Mouse (Mus musculus): Measurements from ENCODE around the gene Cbs.
"Not testable (repeated sequence)": the region's sequence is repeated elsewhere in the genome, so short reads cannot be mapped to it uniquely, and the experiment has no call there.

Cbs gene

DNA sequence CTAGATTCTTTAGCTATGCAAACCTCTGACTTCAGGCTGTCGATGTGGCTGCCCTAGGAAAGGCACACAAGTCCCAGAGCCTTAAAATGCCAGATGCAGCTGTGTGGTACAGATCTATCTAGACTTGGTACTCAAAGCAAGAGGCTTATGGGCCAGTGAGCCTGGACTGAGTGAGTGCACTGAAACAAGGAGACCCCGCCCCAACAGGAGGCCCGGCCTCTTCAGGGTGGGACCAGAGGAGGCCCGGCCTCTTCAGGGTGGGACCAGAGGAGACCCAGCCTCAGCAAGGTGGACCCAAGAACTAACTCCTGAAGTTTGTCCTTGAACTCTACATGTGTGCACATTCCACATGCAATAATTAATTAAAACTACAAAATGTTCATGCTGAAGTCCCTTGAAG lies 5.9 kb upstream of the Cbs start:
- DNase-seq: no peak

DNA sequence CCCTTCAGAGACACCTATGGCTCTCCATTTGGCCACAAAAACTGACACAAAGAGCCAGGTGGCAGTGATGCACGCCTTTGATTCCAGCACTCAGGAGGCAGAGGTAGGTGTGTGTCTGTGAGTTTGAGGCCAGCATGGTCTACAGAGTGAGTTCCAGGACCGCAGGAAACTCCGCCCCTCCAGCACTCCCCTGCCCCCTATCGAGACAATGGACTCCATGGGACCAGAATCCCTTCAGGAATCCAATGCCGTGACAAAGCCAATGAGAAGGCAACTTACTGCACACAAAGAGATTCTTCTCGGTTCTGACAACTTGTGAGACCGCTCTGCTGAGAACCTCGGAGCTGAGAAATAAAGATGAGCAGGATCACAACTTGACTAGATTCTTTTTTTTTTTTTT lies 5.3 kb upstream of the Cbs start:
- no peak for DNase-seq

DNA sequence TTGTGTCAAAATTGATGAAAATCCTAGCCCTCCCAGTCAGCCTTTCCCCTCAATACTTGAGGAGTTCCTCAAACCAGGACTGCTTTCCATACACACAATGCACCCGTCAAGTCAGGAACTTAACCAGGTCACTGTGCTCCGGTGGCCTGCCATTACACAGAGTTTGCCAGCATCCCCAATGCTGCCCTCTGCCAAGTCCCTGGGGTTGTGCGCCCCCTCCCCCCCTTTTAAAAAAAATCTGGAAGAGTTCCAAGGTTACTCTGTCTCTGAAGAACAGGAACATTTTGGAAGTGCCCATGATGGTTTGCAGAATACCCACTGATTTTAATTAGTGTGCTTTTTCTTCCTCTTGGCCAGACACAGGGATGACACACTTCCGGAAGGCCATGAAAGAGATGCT lies 2.6 kb upstream of the Cbs start:
- no peak for DNase-seq

DNA sequence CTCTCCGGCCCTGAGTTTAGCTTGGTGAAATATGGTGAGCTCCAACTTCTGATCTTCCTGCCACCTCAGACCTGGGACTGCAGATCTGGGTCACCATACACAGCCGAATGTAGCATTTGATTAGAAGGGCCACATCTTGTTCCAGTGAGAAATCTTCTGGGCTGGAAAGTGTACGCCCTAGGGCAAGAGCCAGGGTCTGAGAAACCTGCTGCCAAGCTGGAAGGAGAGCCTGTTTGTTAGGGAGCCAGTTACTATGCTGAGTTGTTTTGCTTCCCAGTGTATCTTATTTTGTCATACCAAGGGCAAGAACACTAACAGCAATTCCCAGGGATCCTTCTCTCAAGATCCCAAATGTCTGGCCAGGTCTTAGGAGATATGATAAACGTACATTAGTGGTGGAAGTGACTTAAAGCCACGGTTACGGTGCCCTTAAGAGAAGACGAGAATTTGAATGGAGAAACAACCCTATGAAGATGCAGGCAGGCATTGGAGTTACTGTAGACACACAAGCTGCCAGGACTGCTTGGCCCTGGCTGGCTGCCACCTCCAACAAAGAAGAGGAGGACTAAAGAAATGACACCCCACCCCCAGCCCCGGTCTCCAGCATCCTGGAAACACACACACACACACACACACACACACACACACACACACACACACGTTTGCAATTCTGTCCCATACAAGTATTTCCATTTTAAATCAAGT lies 980 bp upstream of the Cbs start:
- no peak for DNase-seq

DNA sequence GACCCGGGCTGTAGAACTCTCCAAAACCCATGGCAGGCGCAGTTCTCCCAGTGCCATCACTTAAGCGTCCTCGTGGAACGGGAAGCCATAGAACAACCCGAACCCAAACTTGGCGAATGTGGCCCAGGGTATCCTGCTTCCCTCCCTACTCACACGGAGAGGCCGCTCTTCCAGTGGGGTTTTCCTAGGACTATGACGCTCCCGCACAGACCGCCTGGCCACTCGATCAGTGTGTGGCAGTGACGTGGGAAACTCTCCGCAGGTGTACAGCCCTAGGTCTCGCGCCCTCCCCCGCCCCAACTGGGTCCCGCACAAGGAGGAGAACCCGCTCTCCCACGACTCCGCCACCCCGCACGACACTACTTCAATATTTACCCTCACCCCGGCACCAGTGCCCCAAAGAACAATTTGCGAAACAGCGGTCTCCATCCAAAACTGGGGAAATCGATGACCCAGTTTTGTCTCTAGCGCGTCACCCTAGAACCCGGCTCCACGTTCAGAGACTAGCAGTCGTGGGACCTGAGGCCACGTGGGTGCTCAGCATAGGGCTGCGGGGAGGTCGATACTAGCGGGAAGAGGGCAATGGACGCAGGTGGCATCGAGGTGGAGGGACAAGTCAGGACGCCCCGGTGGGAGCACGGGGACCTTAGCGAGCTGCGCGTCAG lies 629 bp downstream of the Cbs start:
- peak; percentile 16 for DNase-seq

DNA sequence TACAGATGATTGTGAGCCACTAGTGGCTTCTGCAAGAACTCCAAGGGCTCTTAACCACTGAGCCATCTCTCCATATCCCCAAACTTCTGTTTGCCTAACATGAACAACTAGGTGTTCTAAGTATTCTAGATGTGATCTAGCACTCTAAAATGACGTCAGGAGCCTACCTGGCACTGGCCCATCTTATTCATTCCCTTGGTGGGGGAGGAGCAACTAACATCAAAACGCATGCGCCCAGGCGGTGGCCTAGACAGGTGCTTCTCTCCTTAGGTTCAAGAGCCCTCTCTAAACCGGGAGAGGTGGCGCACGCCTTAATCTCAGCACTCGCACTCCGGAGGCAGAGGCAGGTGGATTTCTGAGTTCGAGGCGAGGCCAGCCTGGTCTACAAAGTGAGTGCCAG lies 1.3 kb downstream of the Cbs start:
- no peak for DNase-seq

DNA sequence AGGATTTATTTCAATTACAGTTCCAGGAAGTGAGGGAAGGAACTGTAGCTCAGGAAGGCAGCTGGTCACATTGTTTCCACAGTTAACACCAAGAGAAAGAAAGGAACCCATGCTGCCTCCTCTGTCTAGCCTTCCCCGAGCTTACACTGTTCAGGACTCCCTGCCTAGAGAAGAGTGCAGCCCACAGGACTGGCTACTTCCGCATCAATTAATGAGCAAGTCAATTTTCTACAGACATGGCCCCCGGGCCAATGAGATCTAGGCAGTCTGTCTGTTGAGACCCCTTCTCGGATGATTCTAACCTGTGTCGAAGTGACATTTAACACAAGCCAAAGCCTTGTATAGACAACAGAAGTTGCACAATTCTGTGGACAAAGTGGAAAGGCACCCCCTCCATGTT lies 2.1 kb downstream of the Cbs start:
- no peak for DNase-seq

DNA sequence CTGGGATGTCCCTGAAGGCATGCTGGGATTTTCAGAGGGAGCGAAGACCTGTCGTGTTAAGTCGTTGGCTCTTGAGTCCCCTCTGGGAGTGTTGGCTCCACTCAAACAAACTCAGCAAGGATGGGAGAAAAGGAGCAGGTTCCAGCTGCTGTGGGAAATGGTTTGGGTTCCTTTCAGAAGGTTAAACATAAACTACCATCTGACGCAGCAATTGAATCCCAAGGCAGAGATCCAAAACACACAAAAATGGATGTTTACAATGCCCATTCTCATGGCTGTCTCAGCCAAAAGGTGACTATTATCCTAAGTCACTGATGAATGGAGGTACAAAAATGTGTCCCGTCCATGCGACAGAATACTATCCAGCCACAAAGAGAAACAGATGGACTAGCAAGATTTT lies 4.0 kb downstream of the Cbs start:
- no peak for DNase-seq

DNA sequence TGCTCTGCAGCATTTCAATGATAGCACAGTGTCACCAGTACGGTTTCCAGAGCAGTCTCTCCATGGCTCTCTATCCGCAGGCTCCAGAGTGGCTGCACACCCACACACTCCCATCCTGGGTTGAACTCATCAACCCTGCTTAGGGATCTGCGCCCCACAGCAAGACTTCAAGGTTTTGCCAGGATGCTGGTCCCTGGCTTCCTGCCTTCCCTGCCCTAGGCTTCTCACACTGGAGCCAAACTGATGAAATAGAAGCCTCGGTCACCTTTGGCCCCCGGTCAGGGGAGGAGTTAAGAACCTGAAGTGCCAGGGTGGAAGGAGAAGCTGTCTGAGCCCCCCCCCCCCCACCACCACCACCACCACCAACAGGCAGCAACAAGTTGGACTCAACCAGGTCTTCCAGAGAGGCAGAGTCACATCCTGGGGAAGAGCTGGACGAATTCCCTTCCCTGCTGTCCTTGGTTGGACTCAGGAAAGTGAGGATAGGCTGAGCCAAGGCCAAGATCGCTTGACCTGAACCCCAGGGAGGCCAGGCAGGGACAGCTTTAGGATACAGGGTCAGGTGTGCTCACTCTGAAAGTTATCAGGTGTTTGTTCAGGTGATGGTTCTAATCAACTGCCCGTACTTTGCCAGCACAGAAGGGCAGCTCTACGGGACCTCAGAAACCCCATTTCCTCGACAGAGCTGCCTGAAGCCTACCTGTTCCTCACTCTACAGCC lies 5.8 kb downstream of the Cbs start:
- no peak for DNase-seq

DNA sequence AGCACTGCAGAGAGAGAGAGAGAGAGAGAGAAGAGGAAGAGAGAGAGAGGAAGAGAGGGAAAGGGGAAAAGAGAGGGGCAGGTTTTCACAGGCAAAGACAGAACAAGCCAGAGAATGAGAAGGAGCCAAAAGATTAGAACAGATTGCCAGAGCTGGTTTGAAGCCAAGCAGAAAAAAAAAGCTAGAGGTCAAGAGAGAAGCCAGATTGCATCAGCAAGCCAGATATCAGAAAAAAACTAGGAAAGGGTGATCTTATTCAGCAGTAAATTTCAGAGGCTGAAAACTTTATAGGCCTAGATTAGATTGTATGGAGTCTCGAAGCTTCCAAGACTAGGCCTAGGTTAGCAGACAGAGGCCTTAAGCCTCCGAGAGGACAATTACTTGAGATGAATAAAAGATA lies 9.1 kb downstream of the Cbs start:
- DNase-seq: no peak

DNA sequence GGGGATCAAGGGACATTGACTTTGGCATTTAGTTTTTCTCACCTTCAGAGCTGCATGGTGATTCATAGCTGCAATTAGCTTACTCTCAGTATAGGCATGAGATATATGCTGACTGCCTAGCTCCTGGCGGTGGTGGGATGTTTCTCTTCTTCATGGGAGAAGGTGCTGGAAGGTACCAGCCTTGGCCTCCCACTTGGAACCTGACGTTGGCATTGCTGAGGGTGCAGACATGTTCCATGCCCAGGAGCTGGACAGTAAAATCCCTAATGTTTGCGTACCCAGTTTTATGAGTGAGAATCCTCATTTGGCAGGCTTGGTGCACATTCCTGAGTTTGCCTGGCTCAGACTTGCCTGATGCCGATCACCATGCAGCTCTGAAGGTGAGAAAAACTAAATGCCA lies 13.9 kb downstream of the Cbs start:
- no peak for DNase-seq

DNA sequence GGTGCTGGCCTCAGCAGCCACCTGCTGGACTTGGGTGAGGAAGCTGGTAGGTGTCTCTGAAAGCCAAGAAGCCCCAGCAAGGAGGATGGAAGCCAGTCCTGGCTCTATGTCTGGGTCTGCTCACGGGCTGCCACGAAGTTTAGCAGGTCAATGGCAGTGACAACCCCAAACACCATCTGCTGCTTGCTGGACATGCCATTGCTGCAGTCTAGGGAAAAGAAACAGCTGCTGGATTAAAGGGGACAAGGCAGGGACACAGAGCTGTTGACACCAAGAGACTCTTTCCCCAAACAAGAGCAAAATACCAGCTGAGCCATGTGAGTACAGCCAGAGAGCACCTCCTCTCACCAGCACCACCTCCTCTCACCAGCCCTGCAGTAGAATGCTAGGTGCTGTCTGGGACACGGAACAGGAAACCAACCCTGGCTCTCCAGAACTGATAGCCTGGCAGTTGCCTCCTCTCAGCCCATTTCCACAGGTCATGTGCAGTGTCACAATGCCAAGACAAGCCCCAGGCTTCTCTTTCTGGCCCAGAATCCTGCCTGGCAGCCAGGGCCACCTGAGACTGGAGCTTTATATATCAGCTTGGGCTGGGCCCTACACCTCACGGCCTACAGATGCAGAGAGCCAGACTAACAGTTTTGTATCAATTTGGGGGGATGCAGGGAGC lies 23.8 kb downstream of the Cbs start:
- no peak for DNase-seq

DNA sequence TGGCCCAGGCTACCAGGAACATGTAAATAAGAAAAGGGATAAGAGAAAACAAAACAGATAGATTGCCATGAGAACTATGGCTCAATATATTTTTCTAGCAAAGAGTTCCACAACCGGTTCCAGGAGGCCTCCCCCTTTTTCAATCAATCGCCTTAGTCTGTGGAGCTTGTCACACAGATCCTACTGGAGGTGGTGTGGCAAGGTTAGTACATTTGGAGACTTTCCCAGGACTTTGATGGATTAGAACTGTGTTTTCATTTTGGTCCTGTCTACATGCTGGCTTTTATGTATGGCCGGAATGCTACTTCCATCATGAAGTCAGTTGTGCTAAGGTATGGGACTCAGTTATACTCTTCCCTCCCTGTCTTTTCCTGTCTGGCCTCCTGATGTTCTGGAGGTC lies 27.1 kb downstream of the Cbs start:
- DNase-seq: no peak

DNA sequence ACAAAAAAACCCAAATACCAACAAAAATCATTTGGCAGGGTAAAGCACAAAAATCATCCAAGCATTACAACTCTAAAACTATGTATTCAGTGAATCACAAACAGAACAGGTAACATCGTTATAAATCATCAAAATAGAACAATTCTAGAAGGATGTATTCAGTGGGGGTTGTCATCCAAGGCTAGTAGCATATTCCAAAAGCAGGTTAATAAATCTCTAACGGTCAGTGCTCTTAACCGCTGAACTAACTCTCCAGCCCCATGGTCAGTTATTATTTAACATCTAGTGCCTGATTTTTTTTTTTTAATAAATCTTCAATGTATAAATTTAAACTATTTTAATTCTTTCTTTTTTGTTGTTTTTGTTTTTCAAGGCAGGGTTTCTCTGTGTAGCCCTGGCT lies 27.9 kb downstream of the Cbs start:
- DNase-seq: not testable (repeated sequence)

DNA sequence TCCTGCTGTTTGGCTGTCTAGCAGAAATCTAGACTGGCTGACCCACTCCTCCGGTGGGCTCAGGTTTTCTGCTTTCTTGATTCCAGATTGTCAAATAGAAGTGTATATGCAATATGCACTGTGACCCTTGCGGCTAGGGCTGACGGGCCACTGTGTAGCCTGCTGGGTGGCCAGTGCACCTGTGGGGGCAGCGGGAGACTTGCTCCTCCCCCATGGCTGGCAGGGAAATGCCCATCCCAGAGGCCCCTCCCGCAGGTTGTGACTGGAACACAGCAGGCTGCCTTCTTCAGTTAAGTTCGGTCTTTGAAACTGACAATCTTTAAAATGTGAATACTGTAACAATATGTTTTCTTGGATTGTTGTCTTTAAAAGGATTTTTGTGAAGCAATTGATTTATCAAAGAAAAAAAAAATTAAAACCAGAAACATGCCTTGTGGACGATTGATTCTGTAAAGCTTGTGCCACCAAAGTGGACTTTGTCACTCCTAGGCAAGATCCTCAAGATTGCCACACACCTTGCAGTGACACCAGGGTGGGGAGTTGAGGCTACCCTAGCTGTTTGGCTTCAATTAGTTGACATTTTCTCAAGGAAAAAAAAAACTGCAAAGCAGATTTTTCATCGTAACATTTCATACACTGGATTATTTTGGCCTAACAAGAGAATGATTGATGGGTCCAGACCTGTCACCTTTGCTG lies 29.6 kb downstream of the Cbs start:
- DNase-seq: no peak

DNA sequence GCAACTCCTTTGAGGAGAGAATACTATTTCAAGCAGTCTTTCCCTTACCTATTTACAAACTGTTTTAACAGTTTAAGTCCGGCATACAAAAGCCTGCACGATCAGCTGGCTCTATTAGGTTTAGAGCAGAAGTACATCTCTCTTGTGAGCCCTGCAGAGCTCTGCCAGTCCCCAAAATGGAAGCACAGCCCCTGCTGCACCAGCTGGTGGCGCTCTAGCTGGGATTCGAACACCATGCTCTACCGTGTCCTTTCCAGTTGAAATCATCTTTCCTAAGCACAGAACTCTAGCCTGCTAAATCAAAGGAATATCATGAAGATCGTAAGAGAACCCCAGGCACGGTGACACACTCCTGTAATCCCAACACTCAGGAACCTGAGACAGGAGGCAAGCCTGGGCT lies 30.6 kb downstream of the Cbs start:
- DNase-seq: no peak

DNA sequence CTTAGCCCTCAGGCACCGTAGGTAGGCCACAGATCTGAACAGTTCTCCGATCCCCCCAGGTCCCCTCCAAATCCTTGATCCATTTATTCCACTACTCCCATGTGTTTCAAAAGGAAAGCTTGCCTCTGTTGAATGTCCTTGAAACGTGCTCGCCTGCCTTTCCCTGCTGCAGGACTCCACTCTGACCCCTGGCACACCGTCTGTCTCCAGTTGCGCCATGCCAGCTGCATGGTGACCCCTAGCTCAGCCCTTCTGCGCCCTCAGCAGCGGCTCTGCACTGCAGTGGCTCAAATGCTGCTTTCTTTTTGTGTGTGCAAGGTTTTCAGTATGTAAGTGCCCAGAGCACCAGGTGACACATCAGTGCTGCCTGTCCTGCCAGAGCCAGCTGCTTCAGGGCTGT lies 38.4 kb downstream of the Cbs start:
- DNase-seq: no peak

DNA sequence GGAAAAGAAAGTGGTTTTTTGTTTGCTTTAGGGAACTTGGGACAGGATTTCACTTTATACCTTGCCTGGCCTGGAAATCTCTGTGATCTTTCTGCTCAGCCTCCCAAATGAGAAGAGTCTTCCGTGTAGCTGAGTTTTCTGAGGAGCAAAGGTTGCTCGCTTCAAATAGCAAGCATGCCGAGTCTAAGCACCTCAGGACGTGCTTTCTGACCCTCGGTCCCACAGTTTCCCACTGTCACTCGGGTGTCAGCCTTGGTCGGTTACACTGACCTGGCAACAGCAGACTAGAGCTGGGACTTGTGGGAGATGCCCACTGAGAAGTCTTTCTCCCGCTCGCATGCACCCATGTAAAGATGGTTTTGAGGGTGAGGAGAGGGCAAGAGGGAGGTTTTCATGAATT lies 39.1 kb downstream of the Cbs start:
- DNase-seq: no peak

DNA sequence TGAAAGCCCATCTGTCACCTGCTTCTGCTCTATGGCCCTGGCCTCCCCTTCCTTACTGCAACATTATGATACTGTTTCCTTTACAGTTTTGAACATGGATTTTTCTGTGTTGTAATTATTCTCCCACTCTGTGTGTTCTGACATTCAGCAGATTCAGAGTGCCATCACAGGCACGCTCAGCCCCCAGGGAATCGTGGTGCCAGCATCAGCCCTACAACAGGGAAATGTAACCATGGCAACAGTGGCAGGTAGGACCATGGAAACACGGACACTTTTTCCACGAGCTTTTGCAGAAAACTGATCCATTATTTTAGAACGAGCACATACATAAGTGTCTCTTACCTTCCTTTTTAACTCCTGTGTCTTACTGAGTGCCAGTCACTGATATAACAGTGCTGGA lies 42.0 kb downstream of the Cbs start:
- DNase-seq: no peak

DNA sequence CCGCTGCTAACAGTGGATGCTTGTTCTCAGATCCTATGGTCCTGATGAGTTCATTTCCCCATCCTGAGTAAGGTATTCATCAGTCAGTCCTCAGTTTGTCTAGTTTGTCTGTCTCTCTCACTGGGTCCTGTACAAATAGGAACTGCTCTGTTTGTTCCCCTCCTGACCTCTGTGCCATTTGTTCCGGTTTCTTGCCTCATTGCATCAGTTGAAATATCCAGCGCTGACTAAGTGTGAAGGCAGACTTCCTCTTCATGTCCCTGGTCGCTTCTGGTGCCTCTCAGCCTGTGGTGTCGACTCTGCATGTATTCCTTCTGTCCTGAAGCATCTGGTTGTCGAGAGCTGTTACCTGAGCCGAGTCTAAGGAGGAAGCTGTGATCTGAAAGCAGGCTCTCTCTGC lies 42.4 kb downstream of the Cbs start:
- no peak for DNase-seq

DNA sequence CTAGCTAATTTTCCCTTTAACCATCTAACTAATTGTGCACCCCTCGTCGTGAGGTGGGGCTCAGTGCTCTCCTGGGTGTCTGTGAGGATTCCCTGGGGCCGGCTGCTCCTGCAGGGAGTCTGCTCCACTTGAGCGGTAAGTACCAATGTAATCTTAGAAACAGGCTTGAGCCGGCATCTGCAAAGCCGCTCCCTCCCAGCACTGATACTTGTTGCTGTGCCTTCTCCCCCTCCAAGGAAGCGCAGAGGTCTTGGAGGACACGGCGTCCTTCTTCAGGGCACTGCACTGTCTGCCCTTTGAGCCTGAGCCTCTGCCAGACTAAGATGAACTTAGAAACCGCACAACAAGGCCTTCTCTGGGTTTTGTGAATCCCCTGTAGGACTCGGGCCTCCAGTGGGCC lies 46.2 kb downstream of the Cbs start:
- no peak for DNase-seq

DNA sequence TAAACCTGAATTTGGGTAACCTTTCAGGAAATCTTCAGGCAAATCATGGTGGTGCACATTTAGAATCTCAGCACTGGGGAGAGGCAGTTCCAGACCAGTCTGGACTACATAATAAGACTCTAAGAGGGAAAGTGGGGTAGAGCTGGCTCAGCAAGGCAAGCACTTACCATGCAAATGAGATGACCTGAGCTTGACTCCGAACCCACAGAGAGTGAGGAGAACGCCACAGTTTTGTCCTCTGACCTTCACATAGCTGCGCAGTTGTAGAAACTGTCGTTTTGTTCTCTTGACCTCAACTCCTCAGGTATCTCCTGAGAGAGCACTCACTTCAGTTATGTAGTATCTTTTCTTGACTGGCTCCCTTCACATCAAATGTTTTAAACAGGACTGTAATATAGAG lies 48.3 kb downstream of the Cbs start:
- no peak for DNase-seq

DNA sequence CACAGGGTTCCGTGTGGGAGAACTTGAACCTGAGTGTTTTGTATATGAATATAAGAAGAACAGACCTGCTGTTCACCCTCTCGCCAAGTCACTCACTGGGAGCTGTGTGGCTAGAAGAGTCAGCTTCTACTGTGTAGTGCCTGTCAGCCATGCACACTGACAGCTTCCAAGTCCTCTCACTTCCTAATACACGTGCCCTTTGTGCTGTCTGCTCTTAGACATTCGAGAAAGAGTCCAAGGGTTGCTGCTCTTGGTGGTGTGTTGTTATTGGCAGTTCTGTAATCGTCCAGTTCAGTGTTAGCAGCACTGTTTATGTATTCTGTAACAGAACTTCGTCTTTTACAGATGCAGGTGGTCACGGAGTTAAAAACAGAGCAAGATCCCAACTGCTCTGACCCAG lies 48.9 kb downstream of the Cbs start:
- DNase-seq: no peak

All from embryo, embryonic 11 days (tissue).